Mouse (Mus musculus): ENCODE results near the gene Frmd4a.

The Frmd4a gene

GRCm38 (mm10) chr2:4340378-4340777 lies 322.9 kb downstream of the Frmd4a start:
- DNase-seq: no peak

- DNase-seq: no peak
These were observed 323.6 kb downstream of the Frmd4a start for GRCm38 (mm10) chr2:4341141-4341540.

DNA sequence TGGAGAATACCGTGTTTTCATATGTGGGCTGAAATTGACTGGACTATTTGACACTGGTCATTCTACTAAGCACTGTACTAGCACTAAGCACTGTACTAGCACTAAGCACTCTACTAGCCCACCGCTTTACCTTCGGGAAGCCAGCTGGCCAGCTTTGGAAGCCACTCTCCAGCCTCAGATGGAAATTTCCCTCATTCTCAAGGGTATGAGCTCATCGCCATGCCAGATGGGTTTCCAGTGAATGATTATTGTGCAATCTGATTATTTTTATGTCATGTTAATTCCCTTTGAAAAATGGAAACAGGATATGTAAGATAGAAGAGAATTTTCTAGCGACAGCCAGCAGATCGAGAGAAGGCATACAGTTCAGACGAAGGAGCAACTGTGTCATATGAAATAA lies 324.5 kb downstream of the Frmd4a start:
- no peak for DNase-seq

DNA sequence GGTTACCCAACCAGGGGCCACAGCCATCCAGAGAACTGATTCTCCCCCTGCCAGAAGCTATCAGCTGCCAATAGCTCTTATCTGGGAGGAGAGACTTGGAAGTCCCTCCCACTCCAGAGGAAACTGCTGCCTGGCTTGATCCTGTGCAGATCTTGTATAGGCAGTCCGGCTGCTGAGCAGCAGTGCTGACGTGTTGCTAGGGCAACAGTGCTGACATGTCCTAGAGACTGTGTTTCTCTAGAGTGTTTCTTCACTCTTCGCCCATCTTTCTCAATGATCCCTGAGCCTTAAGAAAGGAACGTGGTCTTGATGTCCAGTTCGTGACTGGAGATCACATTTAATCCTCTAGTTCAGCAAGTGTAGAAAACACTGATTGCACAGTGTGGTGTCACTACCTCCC lies 326.9 kb downstream of the Frmd4a start:
- DNase-seq: no peak

GRCm38 (mm10) chr2:4346232-4346631 lies 328.7 kb downstream of the Frmd4a start:
- DNase-seq: no peak

GRCm38 (mm10) chr2:4346953-4347352 lies 329.4 kb downstream of the Frmd4a start:
- no peak for DNase-seq

GRCm38 (mm10) chr2:4347782-4348181 lies 330.3 kb downstream of the Frmd4a start:
- DNase-seq: no peak

DNA sequence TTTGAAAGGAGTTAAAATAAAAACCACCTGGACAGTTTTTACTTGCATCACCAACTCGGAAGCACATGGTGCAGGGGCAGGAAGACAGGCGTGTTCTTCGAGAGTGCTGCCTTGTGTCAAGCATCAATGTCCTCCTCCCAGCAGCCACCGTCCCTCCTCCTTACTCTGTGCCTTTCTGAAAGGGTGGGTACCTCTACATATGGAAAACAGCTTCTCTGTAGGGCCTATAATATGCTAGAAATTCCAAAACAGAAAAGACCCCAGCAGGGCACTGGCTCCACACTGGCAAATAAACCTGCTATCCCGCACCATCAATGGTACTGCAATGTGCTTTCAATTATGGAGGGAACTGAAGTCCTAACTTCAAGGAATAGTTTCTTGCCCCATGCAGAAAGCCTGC lies 331.0 kb downstream of the Frmd4a start:
- no peak for DNase-seq

- DNase-seq: no peak
These were observed 339.4 kb downstream of the Frmd4a start for GRCm38 (mm10) chr2:4356812-4357384.

DNA sequence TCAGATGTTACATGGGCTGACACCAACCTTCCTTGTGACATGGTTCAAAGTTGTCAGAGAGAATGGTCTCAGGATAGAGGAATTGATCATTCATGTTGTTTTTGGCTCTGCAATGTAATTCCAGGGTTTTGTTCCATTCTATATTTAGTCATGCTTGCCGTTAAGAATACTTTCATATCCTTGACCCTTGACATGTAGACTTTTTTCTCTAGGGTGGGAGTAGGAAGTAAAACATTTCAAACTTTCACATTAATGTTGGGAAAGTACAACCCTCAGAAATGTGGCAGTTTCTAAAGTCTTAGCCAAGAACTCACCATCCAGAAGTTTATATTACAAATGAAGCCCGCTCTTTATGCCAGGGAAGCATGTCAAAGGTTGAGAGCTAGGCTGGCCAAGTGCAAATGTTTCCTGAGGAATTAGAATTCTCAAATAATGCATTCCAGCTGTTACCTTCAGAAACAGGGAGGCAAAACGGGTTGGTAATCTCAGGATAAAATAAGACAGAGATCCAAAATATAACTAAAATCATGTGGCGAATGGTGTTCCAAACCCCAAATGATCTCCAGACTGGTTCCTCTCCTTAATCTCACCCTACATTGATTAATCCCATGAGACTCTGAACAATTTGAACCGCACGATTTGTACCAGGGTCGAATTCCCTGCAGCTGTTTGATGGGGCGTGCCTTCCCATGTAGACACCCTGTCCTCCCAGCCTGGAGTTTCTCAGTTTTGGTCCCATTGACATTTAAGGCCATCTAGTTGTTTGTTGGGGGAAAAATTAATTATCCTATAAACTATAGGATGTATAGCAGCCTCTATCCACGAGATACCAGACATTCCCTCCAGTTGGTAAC lies 344.7 kb downstream of the Frmd4a start:
- no peak for DNase-seq

DNA sequence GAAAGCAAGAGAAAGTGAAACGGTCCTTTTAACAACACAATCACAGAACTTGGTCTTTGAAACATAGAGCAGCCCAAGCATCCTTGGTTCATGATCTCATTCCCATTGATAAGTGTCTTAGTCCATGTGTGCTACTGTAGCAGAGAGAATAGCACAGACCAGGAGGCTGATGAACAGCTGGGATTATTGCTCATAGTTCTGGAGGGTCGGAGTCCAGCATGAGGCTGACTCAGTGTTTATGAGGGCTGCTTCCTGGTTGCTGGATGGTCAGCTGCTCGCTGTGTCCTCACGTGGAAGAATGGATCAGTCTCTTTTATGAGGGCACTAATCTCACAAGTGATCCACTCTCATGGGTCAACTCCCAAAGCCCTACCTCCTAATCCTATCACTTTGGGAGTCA lies 347.4 kb downstream of the Frmd4a start:
- no peak for DNase-seq

- DNase-seq: peak; percentile 18
These were observed 351.0 kb downstream of the Frmd4a start for GRCm38 (mm10) chr2:4368544-4368943.

- no peak for DNase-seq
These were observed 353.0 kb downstream of the Frmd4a start for GRCm38 (mm10) chr2:4370499-4370898.

- DNase-seq: no peak
These were observed 353.8 kb downstream of the Frmd4a start for GRCm38 (mm10) chr2:4371341-4371740.

DNA sequence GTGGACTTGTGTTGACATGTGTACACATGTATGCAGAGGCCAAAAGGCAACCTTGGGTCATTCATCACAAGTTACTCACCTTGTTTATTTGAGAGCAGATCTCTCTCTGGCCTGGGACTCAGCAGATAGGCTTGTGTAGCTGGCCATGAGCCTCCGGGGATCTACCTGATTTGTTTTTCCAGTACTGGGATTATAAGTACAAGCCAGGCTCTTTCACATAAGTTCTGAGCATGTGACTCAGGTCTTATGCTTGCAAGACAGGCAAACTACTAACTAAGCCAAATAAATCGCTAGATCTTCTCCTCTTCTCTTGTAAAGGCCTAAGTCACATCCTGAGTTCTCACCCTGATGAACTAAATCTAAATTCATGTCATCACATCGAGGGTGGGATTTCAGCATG lies 361.3 kb downstream of the Frmd4a start:
- DNase-seq: no peak

- no peak for DNase-seq
These were observed 362.9 kb downstream of the Frmd4a start for GRCm38 (mm10) chr2:4380435-4380834.

GRCm38 (mm10) chr2:4380926-4381325 lies 363.4 kb downstream of the Frmd4a start:
- DNase-seq: no peak

DNA sequence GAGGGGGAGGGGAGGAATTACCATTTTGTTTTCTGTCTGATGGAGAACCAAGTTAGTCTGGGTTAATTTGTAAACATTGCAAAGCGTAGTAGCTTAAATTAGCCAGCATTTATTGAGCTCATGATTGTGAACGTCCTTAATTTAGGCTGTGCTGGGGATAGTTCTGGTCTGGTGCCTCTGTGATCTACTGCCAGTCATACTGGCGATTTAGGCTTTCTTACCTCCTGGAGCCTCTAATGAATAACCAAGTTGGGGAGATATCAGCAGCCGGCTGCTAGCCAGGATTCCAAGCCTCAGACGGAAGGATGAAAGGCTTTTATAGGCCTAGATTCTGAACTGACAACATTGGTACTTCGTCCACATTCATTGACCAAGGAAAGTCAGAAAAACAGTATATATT lies 369.0 kb downstream of the Frmd4a start:
- no peak for DNase-seq

GRCm38 (mm10) chr2:4389330-4389729 lies 371.8 kb downstream of the Frmd4a start:
- no peak for DNase-seq

- DNase-seq: no peak
These were observed 373.6 kb downstream of the Frmd4a start for GRCm38 (mm10) chr2:4391091-4391490.

DNA sequence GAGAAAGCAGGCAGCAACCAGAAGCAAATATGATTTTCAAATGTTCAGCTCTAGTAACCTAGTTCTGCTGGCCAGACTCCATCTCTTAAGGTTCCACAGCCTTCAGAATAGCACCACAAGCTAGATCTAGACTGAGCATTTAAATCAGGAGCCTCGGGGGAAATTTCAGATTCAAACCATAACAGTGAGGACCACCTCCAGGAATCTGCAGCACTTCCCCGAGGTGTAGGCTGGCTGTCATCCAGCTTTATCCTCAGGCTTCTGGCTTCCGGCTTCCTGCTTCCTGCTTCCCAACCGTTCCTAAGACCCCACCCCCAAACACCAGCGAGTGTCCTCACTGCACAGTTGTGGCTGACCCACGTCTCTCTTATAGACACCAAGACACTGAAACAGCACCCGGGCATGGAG lies 374.2 kb downstream of the Frmd4a start:
- peak; percentile 19 for DNase-seq

DNA sequence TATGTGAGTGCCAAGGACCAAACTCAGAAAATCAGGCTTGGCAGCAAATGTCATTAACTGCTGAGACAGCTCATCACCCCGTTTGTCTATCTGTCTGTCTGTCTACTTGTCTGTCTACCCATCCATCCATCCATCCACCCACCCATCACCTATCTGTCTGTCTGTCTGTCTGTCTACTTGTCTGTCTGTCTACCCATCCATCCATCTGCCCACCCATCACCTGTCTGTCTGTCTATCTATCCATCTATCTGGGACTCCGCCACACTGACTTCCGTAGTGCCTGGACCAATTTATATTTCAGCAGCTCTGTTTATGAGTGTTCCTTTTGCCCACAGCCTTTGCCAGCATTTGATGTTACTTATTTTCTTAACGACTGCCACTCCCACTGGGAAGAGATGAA lies 375.5 kb downstream of the Frmd4a start:
- DNase-seq: no peak

- no peak for DNase-seq
These were observed 377.1 kb downstream of the Frmd4a start for GRCm38 (mm10) chr2:4394641-4395040.

GRCm38 (mm10) chr2:4399721-4400120 lies 382.2 kb downstream of the Frmd4a start:
- DNase-seq: no peak
